Mouse (Mus musculus): ENCODE measurements around the gene Rad51b. TPM values are rescaled to one million over a fixed set of nuclear protein-coding genes. Genes with fewer than 3 reads are reported as not detected.

The Rad51b gene
- total and polyA plus RNA-seq, 3 experiments: 0.47 to 0.50 (median 0.49) TPM

- no peak for DNase-seq
- no peak overlapping the region for H3K9ac ChIP-seq (ENCODE audit: low read depth, low read length)
- intact Hi-C loops (cut with DNase I): no loop called here
- H3K4me1 ChIP-seq (ENCODE audit: control insufficient read depth, insufficient read depth, low read length): no peaks in the 10 kb centered on the region; the same call in 1 of the 2 replicates
- no peak overlapping the region for H3K27ac ChIP-seq
- no peaks in the 10 kb centered on the region for H3K36me3 ChIP-seq (ENCODE audit: control insufficient read depth, insufficient read depth, low read length)
- H3K4me3 ChIP-seq: no peak overlapping the region
- no peaks in the 10 kb centered on the region for H3K79me2 ChIP-seq (replicated peaks; ENCODE audit: control insufficient read depth, insufficient read depth, low read length)
- H3K27me3 ChIP-seq (ENCODE audit: control insufficient read depth, insufficient read depth, low read length): 0 out of 2 replicates have a peak, but pooled peaks cover 1% of the 10 kb centered on the region
- no peak for TF ChIP-seq POLR2A (IDR thresholded peaks at IDR 0.05; ENCODE audit: insufficient read depth, low read depth, low read length)
- TF ChIP-seq CTCF (IDR thresholded peaks at IDR 0.05): no peak
- no peak for TF ChIP-seq EP300 (IDR thresholded peaks at IDR 0.05; ENCODE audit: insufficient read depth, low read depth, low read length)
These were observed 92.9 kb downstream of the Rad51b start for GRCm38 (mm10) chr12:79389971-79390370.

- Histone ChIP-seq H3K4me3 (no peak overlapping the region), H3K36me3 (ENCODE audit: control insufficient read depth, insufficient read depth, low read length) (no peaks in the 10 kb centered on the region), H3K27ac (no peak overlapping the region), H3K4me1 (ENCODE audit: control insufficient read depth, insufficient read depth, low read length) (no peaks in the 10 kb centered on the region), H3K79me2 (replicated peaks; ENCODE audit: control insufficient read depth, insufficient read depth, low read length) (no peaks in the 10 kb centered on the region), H3K27me3 (ENCODE audit: control insufficient read depth, insufficient read depth, low read length) (0 out of 2 replicates have a peak, but pooled peaks cover 1% of the 10 kb centered on the region), H3K9ac (ENCODE audit: low read depth, low read length) (no peak overlapping the region)
- intact Hi-C loops (cut with DNase I): no loop called here
- no peak for DNase-seq
- TF ChIP-seq EP300 (IDR thresholded peaks at IDR 0.05; ENCODE audit: insufficient read depth, low read depth, low read length): no peak
- TF ChIP-seq CTCF (IDR thresholded peaks at IDR 0.05): no peak
- TF ChIP-seq POLR2A (IDR thresholded peaks at IDR 0.05; ENCODE audit: insufficient read depth, low read depth, low read length): no peak
- WGBS: 78% methylated on average over 2 of the region's 2 CpGs
These were observed 96.6 kb downstream of the Rad51b start for GRCm38 (mm10) chr12:79393636-79394035.

GRCm38 (mm10) chr12:79403992-79404391 lies 106.9 kb downstream of the Rad51b start:
- no peak for DNase-seq
- H3K79me2 ChIP-seq (replicated peaks; ENCODE audit: control insufficient read depth, insufficient read depth, low read length): no peaks in the 10 kb centered on the region
- H3K27me3 ChIP-seq (ENCODE audit: control insufficient read depth, insufficient read depth, low read length): no peaks in the 10 kb centered on the region
- H3K9ac ChIP-seq (ENCODE audit: low read depth, low read length): no peak overlapping the region
- H3K4me3 ChIP-seq: no peak overlapping the region
- 81% methylated on average over 3 of the region's 3 CpGs for WGBS
- H3K36me3 ChIP-seq (ENCODE audit: control insufficient read depth, insufficient read depth, low read length): no peaks in the 10 kb centered on the region
- no peak overlapping the region for H3K27ac ChIP-seq
- no peaks in the 10 kb centered on the region for H3K4me1 ChIP-seq (ENCODE audit: control insufficient read depth, insufficient read depth, low read length)
- TF ChIP-seq EP300 (IDR thresholded peaks at IDR 0.05; ENCODE audit: insufficient read depth, low read depth, low read length) (no peak), CTCF (IDR thresholded peaks at IDR 0.05) (no peak), POLR2A (IDR thresholded peaks at IDR 0.05; ENCODE audit: insufficient read depth, low read depth, low read length) (no peak)
- intact Hi-C loops (cut with DNase I): no loop called here

GRCm38 (mm10) chr12:79404494-79404893 lies 107.4 kb downstream of the Rad51b start:
- DNase-seq: no peak
- H3K79me2 ChIP-seq (replicated peaks; ENCODE audit: control insufficient read depth, insufficient read depth, low read length): no peaks in the 10 kb centered on the region
- no peak overlapping the region for H3K27ac ChIP-seq
- no peak for TF ChIP-seq CTCF (IDR thresholded peaks at IDR 0.05)
- no peak for TF ChIP-seq POLR2A (IDR thresholded peaks at IDR 0.05; ENCODE audit: insufficient read depth, low read depth, low read length)
- TF ChIP-seq EP300 (IDR thresholded peaks at IDR 0.05; ENCODE audit: insufficient read depth, low read depth, low read length): no peak
- intact Hi-C loops (cut with DNase I): no loop called here
- H3K4me1 ChIP-seq (ENCODE audit: control insufficient read depth, insufficient read depth, low read length): no peaks in the 10 kb centered on the region
- H3K4me3 ChIP-seq: no peak overlapping the region
- no peaks in the 10 kb centered on the region for H3K27me3 ChIP-seq (ENCODE audit: control insufficient read depth, insufficient read depth, low read length)
- no peak overlapping the region for H3K9ac ChIP-seq (ENCODE audit: low read depth, low read length)
- H3K36me3 ChIP-seq (ENCODE audit: control insufficient read depth, insufficient read depth, low read length): no peaks in the 10 kb centered on the region
- WGBS: 36% methylated on average over 1 of the region's 1 CpGs

GRCm38 (mm10) chr12:79408677-79409076 lies 111.6 kb downstream of the Rad51b start:
- H3K4me3 ChIP-seq: no peak overlapping the region
- no peak overlapping the region for H3K9ac ChIP-seq (ENCODE audit: low read depth, low read length)
- no peak for DNase-seq
- TF ChIP-seq EP300 (IDR thresholded peaks at IDR 0.05; ENCODE audit: insufficient read depth, low read depth, low read length): no peak
- no peak overlapping the region for H3K27ac ChIP-seq
- no peaks in the 10 kb centered on the region for H3K4me1 ChIP-seq (ENCODE audit: control insufficient read depth, insufficient read depth, low read length)
- H3K36me3 ChIP-seq (ENCODE audit: control insufficient read depth, insufficient read depth, low read length): no peaks in the 10 kb centered on the region
- intact Hi-C loops (cut with DNase I): no loop called here
- 93% methylated on average over 2 of the region's 2 CpGs for WGBS
- H3K27me3 ChIP-seq (ENCODE audit: control insufficient read depth, insufficient read depth, low read length): peaks cover 1% of the 10 kb centered on the region; the same call in 1 of the 2 replicates
- H3K79me2 ChIP-seq (replicated peaks; ENCODE audit: control insufficient read depth, insufficient read depth, low read length): no peaks in the 10 kb centered on the region

- no peak for TF ChIP-seq CTCF (IDR thresholded peaks at IDR 0.05)
- no peak for TF ChIP-seq POLR2A (IDR thresholded peaks at IDR 0.05; ENCODE audit: insufficient read depth, low read depth, low read length)
- no peak for TF ChIP-seq EP300 (IDR thresholded peaks at IDR 0.05; ENCODE audit: insufficient read depth, low read depth, low read length)
- Histone ChIP-seq H3K36me3 (ENCODE audit: control insufficient read depth, insufficient read depth, low read length) (no peaks in the 10 kb centered on the region), H3K79me2 (replicated peaks; ENCODE audit: control insufficient read depth, insufficient read depth, low read length) (no peaks in the 10 kb centered on the region), H3K9ac (ENCODE audit: low read depth, low read length) (no peak overlapping the region), H3K4me3 (no peak overlapping the region), H3K27ac (no peak overlapping the region), H3K27me3 (ENCODE audit: control insufficient read depth, insufficient read depth, low read length) (peaks cover 1% of the 10 kb centered on the region; the same call in 1 of the 2 replicates), H3K4me1 (ENCODE audit: control insufficient read depth, insufficient read depth, low read length) (no peaks in the 10 kb centered on the region)
- no peak for DNase-seq
- 78% methylated on average over 3 of the region's 4 CpGs for WGBS
- intact Hi-C loops (cut with DNase I): no loop called here
These were observed 112.2 kb downstream of the Rad51b start for GRCm38 (mm10) chr12:79409126-79409860.

All from heart, adult 2 months (tissue).